Mouse (Mus musculus) liver, embryonic 11.5 days (tissue): Measurements from ENCODE around the gene Meioc. TPM values are rescaled to one million over a fixed set of nuclear protein-coding genes. Genes with fewer than 3 reads are reported as not detected.
"Not testable (repeated sequence)": the region's sequence is repeated elsewhere in the genome, so short reads cannot be mapped to it uniquely, and the experiment has no call there.

ENCODE experiments used
- ATAC-seq: fragments of 200-750 bp; cut with Nextera tagmentation; replicated peaks from 2 replicates; pipeline ENCODE4 v1.8.0; 2017; ENCODE audit warnings: moderate number of reproducible peaks, mild to moderate bottlenecking, moderate TSS enrichment, moderate library complexity; ENCODE audit not compliant: low FRiP score
- DNase-seq: peaks from one replicate; pipeline ENCODE4 v3.0.0-alpha.2; 2017; ENCODE audit warnings: low spot score
- H3K27ac ChIP-seq: fragments of 300-500 bp; sonication (generic); 2 replicates; pipeline ENCODE4 v1.5.1; 2014; ENCODE audit warnings: mild to moderate bottlenecking, low read depth, low read length, control low read depth
- H3K27me3 ChIP-seq: fragments of 300-500 bp; sonication (generic); replicated peaks from 2 replicates; pipeline ENCODE4 v1.6.1; 2014; ENCODE audit warnings: low read length, mixed read lengths; ENCODE audit not compliant: control insufficient read depth, insufficient read depth
- H3K36me3 ChIP-seq: fragments of 300-500 bp; sonication (generic); 2 replicates; pipeline ENCODE4 v1.6.1; 2014; ENCODE audit warnings: mild to moderate bottlenecking, low read length, moderate library complexity, mixed read lengths; ENCODE audit not compliant: control insufficient read depth, insufficient read depth
- H3K4me1 ChIP-seq: fragments of 300-500 bp; sonication (generic); replicated peaks from 2 replicates; pipeline ENCODE4 v1.6.1; 2014; ENCODE audit warnings: low read length, mixed read lengths; ENCODE audit not compliant: control insufficient read depth, insufficient read depth
- H3K4me2 ChIP-seq: fragments of 300-500 bp; sonication (generic); 2 replicates; pipeline ENCODE4 v1.6.1; 2014; ENCODE audit warnings: mild to moderate bottlenecking, control low read depth, moderate library complexity
- H3K4me3 ChIP-seq: fragments of 300-500 bp; sonication (generic); 2 replicates; pipeline ENCODE4 v1.5.1; 2014; ENCODE audit warnings: low read depth, low read length, control low read depth
- H3K9ac ChIP-seq: fragments of 300-500 bp; sonication (generic); 2 replicates; pipeline ENCODE4 v1.6.1; 2014; ENCODE audit warnings: low read depth, low read length, control low read depth
- H3K9me3 ChIP-seq: fragments of 300-500 bp; sonication (generic); 2 replicates; pipeline ENCODE4 v1.6.1; 2016; ENCODE audit warnings: low read length, inconsistent platforms, mixed read lengths; ENCODE audit not compliant: control insufficient read depth
- WGBS: fragments of 180-500 bp; shearing (Covaris S2); extraction: QIAGEN DNeasy Blood & Tissue Kit; methylation state at CpG from one replicate; pipeline ENCODE4 v1.1.7; 2014; 5-methylcytosine and 5-hydroxymethylcytosine counted together
- polyA plus RNA-seq: library from polyadenylated mRNA; unstranded; fragments of >200 nt; fragmentation: Nextera tagmentation; extraction: Ambion mirVana; gene quantifications from 2 replicates; pipeline ENCODE4 v1.2.1, GENCODE M21; 2014

Gene Meioc
- polyA plus RNA-seq, 1 experiment from 2014 or later = 0.25 TPM

- DNase-seq (no peak), ATAC-seq (peak; percentile 28; the same call in 1 of the 2 replicates)
- no peaks in the 10 kb centered on the region for H3K9me3 ChIP-seq
- H3K4me2 ChIP-seq = peak overlapping the region; percentile 86
- no peaks in the 10 kb centered on the region for H3K36me3 ChIP-seq
- peak overlapping the region; percentile 79 for H3K9ac ChIP-seq
- H3K27me3 ChIP-seq = no peaks in the 10 kb centered on the region
- H3K4me3 ChIP-seq = peak overlapping the region; percentile 78
- WGBS = 17% methylated on average over 9 of the region's 9 CpGs
- H3K27ac ChIP-seq = no peak overlapping the region
- H3K4me1 ChIP-seq = peaks cover 7% of the 10 kb centered on the region
These were observed 34.5 kb downstream of the Meioc start for GRCm38 (mm10) chr11:102698018-102698476.

GRCm38 (mm10) chr11:102702206-102702605 lies 38.7 kb downstream of the Meioc start:
- H3K27me3 ChIP-seq, H3K4me1 ChIP-seq, ATAC-seq, H3K9me3 ChIP-seq, H3K4me3 ChIP-seq, H3K4me2 ChIP-seq, H3K27ac ChIP-seq, DNase-seq, H3K36me3 ChIP-seq, H3K9ac ChIP-seq: not testable (repeated sequence)
- WGBS = 88% methylated on average over 5 of the region's 6 CpGs

- H3K9me3 ChIP-seq = no peaks in the 10 kb centered on the region
- no peak overlapping the region for H3K27ac ChIP-seq
- WGBS = 84% methylated on average over 4 of the region's 4 CpGs
- H3K4me2 ChIP-seq = no peak overlapping the region
- DNase-seq (no peak), ATAC-seq (no peak)
- H3K4me3 ChIP-seq = no peak overlapping the region
- H3K4me1 ChIP-seq = no peaks in the 10 kb centered on the region
- no peaks in the 10 kb centered on the region for H3K27me3 ChIP-seq
- H3K9ac ChIP-seq = no peak overlapping the region
- H3K36me3 ChIP-seq = no peaks in the 10 kb centered on the region
These were observed 48.9 kb downstream of the Meioc start for GRCm38 (mm10) chr11:102712411-102712810.

- H3K4me3 ChIP-seq, H3K9ac ChIP-seq, H3K9me3 ChIP-seq, ATAC-seq, H3K36me3 ChIP-seq, H3K4me2 ChIP-seq, H3K27ac ChIP-seq, H3K4me1 ChIP-seq, H3K27me3 ChIP-seq, DNase-seq: not testable (repeated sequence)
- WGBS = 74% methylated on average over 2 of the region's 2 CpGs
These were observed 51.1 kb downstream of the Meioc start for GRCm38 (mm10) chr11:102714578-102714977.

- H3K27me3 ChIP-seq = no peaks in the 10 kb centered on the region
- no peak overlapping the region for H3K4me2 ChIP-seq
- no peak overlapping the region for H3K4me3 ChIP-seq
- no peaks in the 10 kb centered on the region for H3K4me1 ChIP-seq
- 73% methylated on average over 7 of the region's 7 CpGs for WGBS
- H3K9ac ChIP-seq = no peak overlapping the region
- no peak for ATAC-seq
- no peak for DNase-seq
- no peak overlapping the region for H3K27ac ChIP-seq
- H3K36me3 ChIP-seq = no peaks in the 10 kb centered on the region
- no peaks in the 10 kb centered on the region for H3K9me3 ChIP-seq
These were observed 52.6 kb downstream of the Meioc start for GRCm38 (mm10) chr11:102716135-102716534.

GRCm38 (mm10) chr11:102725574-102725973 lies 62.1 kb downstream of the Meioc start:
- no peaks in the 10 kb centered on the region for H3K36me3 ChIP-seq
- H3K9ac ChIP-seq = no peak overlapping the region
- H3K27me3 ChIP-seq = no peaks in the 10 kb centered on the region
- H3K27ac ChIP-seq = no peak overlapping the region
- no peak for DNase-seq
- H3K9me3 ChIP-seq = no peaks in the 10 kb centered on the region
- no peaks in the 10 kb centered on the region for H3K4me1 ChIP-seq
- ATAC-seq = no peak
- no peak overlapping the region for H3K4me3 ChIP-seq
- H3K4me2 ChIP-seq = no peak overlapping the region
- 32% methylated on average over 3 of the region's 3 CpGs for WGBS

- WGBS = 37% methylated on average over 7 of the region's 7 CpGs
- DNase-seq (no peak), ATAC-seq (no peak)
- Histone ChIP-seq H3K9ac (no peak overlapping the region), H3K36me3 (no peaks in the 10 kb centered on the region), H3K9me3 (no peaks in the 10 kb centered on the region), H3K4me2 (no peak overlapping the region), H3K27ac (no peak overlapping the region), H3K4me1 (no peaks in the 10 kb centered on the region), H3K4me3 (no peak overlapping the region), H3K27me3 (no peaks in the 10 kb centered on the region)
These were observed 65.1 kb downstream of the Meioc start for GRCm38 (mm10) chr11:102728614-102729013.

- DNase-seq (no peak), ATAC-seq (no peak)
- no peak overlapping the region for H3K4me2 ChIP-seq
- no peaks in the 10 kb centered on the region for H3K27me3 ChIP-seq
- H3K4me3 ChIP-seq = no peak overlapping the region
- no peaks in the 10 kb centered on the region for H3K9me3 ChIP-seq
- no peak overlapping the region for H3K9ac ChIP-seq
- H3K36me3 ChIP-seq = no peaks in the 10 kb centered on the region
- 84% methylated on average over 3 of the region's 3 CpGs for WGBS
- no peaks in the 10 kb centered on the region for H3K4me1 ChIP-seq
- no peak overlapping the region for H3K27ac ChIP-seq
These were observed 66.3 kb downstream of the Meioc start for GRCm38 (mm10) chr11:102729835-102730234.

- no peaks in the 10 kb centered on the region for H3K4me1 ChIP-seq
- H3K36me3 ChIP-seq = no peaks in the 10 kb centered on the region
- no peak overlapping the region for H3K4me3 ChIP-seq
- no peaks in the 10 kb centered on the region for H3K27me3 ChIP-seq
- H3K27ac ChIP-seq = no peak overlapping the region
- no peak overlapping the region for H3K9ac ChIP-seq
- DNase-seq (no peak), ATAC-seq (no peak)
- no peaks in the 10 kb centered on the region for H3K9me3 ChIP-seq
- WGBS = 63% methylated on average over 6 of the region's 6 CpGs
- no peak overlapping the region for H3K4me2 ChIP-seq
These were observed 67.8 kb downstream of the Meioc start for GRCm38 (mm10) chr11:102731366-102731765.
